Mouse (Mus musculus) adrenal gland, adult 2 months (tissue): ENCODE data around the gene Fam185a. TPM values are rescaled to one million over a fixed set of nuclear protein-coding genes. Genes with fewer than 3 reads are reported as not detected.

ENCODE experiments used
- polyA plus RNA-seq: library from polyadenylated mRNA; depleted of rRNA; stranded (reverse); fragments of >200 nt; gene quantifications from 2 replicates; pipeline ENCODE4 v1.2.3, GENCODE M21; 2012; rRNA removed
- total RNA-seq, 2 experiments: library from RNA; stranded (reverse); gene quantifications; 2 replicates each; pipeline ENCODE4 v1.2.3; 2021

The Fam185a gene
- total and polyA plus RNA-seq, 3 experiments: 7.9 to 15.1 (median 11.2) TPM

Other genes starting within 250 kb of the Fam185a start
- gene Gsap, start 238.7 kb upstream of the Fam185a start, total RNA-seq: 1 to 10 TPM; 3.9 to 5.9 TPM
- 0.48 and 0.62 TPM in 2 replicates for gene Gsap, start 238.7 kb upstream of the Fam185a start, polyA plus RNA-seq
- gene Fgl2, start 52.3 kb upstream of the Fam185a start, total RNA-seq: 10 to 100 TPM in 1 of 2 experiments, 1 to 10 TPM in 1; 5.3 to 10.1 TPM
- 4.8 and 5.6 TPM in 2 replicates for gene Fgl2, start 52.3 kb upstream of the Fam185a start, polyA plus RNA-seq
- under 1 TPM; 0.14 TPM for gene Ccdc146, start 281 bp upstream of the Fam185a start, total RNA-seq
- gene Ccdc146, start 281 bp upstream of the Fam185a start, polyA plus RNA-seq: 0.18 TPM in 1 of 2 replicates, not detected in the other
- gene Lrrc17, start 118.6 kb downstream of the Fam185a start, total RNA-seq: 1 to 10 TPM; 2.3 to 3.1 TPM
- gene Lrrc17, start 118.6 kb downstream of the Fam185a start, polyA plus RNA-seq: 0.65 and 0.75 TPM in 2 replicates
- under 1 TPM in 1 of 2 experiments, not detected in 1; 0.20 TPM for gene Fbxl13, start 220.7 kb downstream of the Fam185a start, total RNA-seq
- gene Fbxl13, start 220.7 kb downstream of the Fam185a start, polyA plus RNA-seq: 0.03 and 0.06 TPM in 2 replicates
- 10 to 100 TPM; 17.9 to 18.0 TPM for gene Armc10, start 220.9 kb downstream of the Fam185a start, total RNA-seq
- 355 and 410 TPM in 2 replicates for gene Armc10, start 220.9 kb downstream of the Fam185a start, polyA plus RNA-seq